Mouse (Mus musculus) splenic B cell, adult 2 months (primary cell): ENCODE measurements around the gene Cav2.

ENCODE experiments used
- DNase-seq: peaks from one replicate; pipeline ENCODE4 v3.0.0-alpha.2; 2011; ENCODE audit warnings: low read depth, low spot score
- H3K27me3 ChIP-seq: 2 replicates; pipeline ENCODE4 v1.6.1; 2012; ENCODE audit warnings: mild to moderate bottlenecking, low read length, moderate library complexity, mixed read lengths; ENCODE audit not compliant: control insufficient read depth, poor library complexity, insufficient read depth, severe bottlenecking
- H3K36me3 ChIP-seq: 2 replicates; pipeline ENCODE4 v1.6.1; 2012; ENCODE audit warnings: mild to moderate bottlenecking, low read length, moderate library complexity, mixed read lengths; ENCODE audit not compliant: control insufficient read depth, poor library complexity, insufficient read depth, severe bottlenecking

Gene Cav2

DNA sequence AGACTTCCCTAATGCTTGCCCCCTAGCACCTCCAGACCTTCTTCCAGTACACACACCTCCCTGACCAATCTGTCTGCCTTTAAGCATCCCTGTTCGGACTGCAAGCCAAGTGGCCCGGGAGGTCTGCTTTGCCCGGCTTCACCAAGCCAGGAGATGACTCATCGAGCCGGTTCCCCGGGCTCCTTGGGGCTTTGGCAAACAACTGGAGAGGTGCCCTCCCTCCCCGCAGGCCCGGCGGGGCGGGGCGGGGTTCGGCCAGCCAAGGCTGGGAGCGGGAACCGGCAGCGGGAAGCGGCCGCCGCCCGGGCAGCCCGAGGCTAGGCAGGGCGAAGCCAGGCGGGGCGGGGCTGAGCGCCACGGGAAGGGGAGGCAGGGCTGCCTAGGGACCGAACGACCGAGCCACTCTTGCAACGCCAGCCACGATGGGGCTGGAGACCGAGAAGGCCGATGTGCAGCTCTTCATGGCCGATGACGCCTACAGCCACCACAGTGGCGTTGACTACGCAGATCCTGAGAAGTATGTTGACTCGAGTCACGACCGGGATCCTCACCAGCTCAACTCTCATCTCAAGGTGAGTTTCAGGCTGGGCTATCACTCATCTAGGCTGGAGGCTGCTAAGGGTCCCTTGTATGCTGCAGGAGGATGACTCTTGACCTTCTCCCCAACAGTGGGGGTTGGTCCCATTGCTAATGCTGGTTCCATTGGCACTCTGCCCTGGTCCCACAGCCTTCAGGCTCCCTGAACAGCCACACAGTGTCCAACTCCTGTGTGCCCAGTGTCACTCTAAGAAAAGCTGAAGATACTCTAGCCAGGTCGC, at the start of gene Cav2:
Cav2 (plus strand) TSS at position 247 of the 818 bp plus-strand sequence.
- Histone ChIP-seq H3K27me3 (no peaks in the 10 kb centered on the region), H3K36me3 (no peaks in the 10 kb centered on the region)
- peak; percentile 24 for DNase-seq

DNA sequence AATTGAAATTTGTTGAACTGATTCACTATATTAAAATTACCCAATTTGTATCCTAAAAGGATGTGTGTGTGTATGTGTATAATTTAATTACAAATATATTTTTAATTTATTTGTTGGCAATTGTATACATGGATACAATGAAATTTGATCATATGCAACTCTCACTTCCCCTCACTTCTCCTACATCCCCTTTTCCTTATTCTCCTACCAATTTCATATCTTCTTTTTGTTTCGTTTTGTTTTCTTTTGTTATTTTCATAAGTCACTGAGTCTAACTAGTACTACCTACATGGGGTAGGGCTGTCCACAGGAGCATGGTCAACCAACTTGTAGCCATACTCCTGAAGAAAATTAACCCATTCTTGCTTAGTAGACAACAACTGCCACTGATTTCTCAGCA, 41.3 kb upstream of the Cav2 start:
- no peak for DNase-seq
- H3K36me3 ChIP-seq = no peaks in the 10 kb centered on the region
- no peaks in the 10 kb centered on the region for H3K27me3 ChIP-seq

DNA sequence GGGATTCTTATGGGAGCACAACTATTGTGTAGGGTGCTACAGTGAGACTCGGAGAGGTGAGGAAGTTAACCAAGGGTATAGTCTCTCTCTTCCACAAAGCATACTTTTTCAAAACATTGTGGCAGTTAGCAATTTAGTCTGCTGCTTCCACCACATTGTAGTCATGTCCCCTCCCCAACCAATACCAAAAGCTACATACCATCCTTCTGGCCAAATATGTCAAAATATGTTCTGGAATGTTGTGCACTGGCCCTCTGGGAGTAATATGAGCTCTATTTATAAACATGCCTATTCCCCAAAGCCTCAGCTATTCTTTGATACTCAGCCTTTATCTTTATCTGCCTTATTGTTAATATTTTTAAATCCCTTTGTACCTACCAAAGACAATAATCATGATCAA, 40.0 kb upstream of the Cav2 start:
- Histone ChIP-seq H3K36me3 (no peaks in the 10 kb centered on the region), H3K27me3 (no peaks in the 10 kb centered on the region)
- no peak for DNase-seq

- no peaks in the 10 kb centered on the region for H3K36me3 ChIP-seq
- H3K27me3 ChIP-seq = no peaks in the 10 kb centered on the region
- no peak for DNase-seq
These were observed 34.0 kb upstream of the Cav2 start for GRCm38 (mm10) chr6:17246959-17247358.

- H3K36me3 ChIP-seq = no peaks in the 10 kb centered on the region
- no peak for DNase-seq
- H3K27me3 ChIP-seq = no peaks in the 10 kb centered on the region
These were observed 33.3 kb upstream of the Cav2 start for GRCm38 (mm10) chr6:17247673-17248072.

DNA sequence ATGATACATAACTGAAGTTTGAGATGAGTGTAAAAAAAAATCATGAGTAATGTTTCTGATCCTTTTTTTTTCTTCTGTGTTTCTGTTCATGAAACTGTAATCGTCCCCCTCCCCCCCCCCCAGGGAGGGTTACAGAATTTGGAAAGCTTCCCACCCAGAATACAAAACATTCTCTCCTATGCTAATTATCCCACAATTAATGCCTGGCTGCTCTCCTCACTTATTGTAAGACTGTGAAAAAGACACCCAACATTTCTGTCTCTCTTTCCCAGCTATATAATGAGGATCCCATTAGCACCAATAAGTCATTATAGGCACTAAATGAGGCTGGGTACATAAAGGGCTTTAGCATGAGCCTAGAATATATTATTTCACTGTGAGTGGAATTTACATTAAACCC, 32.7 kb upstream of the Cav2 start:
- no peaks in the 10 kb centered on the region for H3K27me3 ChIP-seq
- DNase-seq = no peak
- no peaks in the 10 kb centered on the region for H3K36me3 ChIP-seq

GRCm38 (mm10) chr6:17251958-17252357, 29.0 kb upstream of the Cav2 start:
- DNase-seq = no peak
- Histone ChIP-seq H3K36me3 (no peaks in the 10 kb centered on the region), H3K27me3 (no peaks in the 10 kb centered on the region)

DNA sequence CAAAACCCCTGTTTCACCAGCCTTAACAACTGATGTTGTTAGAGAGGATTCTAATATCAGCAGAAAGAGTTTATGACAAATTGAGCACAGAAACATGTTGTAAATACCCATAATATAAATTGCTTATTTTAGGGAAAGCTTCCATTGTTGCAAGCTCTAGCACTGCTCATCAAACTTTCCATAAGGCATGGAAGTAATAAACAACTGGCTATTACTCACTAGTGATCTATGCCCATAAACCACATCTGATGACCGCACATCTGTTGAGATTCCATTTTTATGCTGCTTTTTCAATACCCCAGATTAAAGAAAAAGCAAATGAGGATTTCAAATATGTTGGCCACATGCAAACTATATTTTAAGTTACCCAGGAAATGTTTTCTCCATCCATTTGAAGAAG, 22.8 kb upstream of the Cav2 start:
- no peak for DNase-seq
- Histone ChIP-seq H3K27me3 (no peaks in the 10 kb centered on the region), H3K36me3 (no peaks in the 10 kb centered on the region)

DNA sequence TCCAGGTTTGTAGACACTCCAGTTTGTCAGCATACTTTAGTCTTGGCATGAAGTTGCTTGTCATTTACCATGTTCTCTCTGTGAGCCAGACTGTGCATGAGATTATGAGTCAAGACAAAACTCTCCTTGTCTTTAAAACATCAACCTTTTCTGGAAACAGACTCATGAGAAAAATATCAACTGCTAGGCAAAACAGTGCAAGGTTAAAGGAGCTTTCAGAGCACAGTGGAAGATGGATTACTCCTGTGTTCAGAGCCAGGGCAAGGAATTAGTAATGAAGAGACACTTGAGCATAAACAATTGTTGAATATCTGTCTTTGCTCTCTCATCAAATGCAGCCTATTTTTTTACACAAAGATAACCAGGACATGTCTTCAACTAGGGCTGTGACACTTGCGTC, 22.1 kb upstream of the Cav2 start:
- Histone ChIP-seq H3K36me3 (no peaks in the 10 kb centered on the region), H3K27me3 (no peaks in the 10 kb centered on the region)
- no peak for DNase-seq

- no peaks in the 10 kb centered on the region for H3K36me3 ChIP-seq
- no peaks in the 10 kb centered on the region for H3K27me3 ChIP-seq
- DNase-seq = no peak
These were observed 18.2 kb upstream of the Cav2 start for GRCm38 (mm10) chr6:17262786-17263185.

DNA sequence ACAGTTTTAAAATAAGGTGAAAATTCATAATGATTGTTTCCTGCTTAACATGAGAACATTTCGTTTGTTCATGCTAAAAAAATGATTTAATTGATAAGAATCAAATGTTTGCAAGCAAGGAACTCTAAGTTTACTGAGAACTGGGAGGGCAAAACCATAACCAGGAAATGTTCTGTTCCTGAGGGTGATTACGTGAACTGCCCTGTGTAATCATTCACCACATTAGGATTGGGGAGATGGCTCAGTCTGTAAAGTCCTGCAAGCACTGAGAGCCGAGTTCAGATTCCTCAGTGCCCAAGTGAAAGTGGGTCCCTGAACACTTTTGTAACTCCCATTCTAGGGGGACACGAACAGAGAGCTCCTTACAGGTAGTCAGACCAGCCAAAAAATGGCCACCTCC, 15.9 kb upstream of the Cav2 start:
- Histone ChIP-seq H3K27me3 (no peaks in the 10 kb centered on the region), H3K36me3 (no peaks in the 10 kb centered on the region)
- DNase-seq = no peak

DNA sequence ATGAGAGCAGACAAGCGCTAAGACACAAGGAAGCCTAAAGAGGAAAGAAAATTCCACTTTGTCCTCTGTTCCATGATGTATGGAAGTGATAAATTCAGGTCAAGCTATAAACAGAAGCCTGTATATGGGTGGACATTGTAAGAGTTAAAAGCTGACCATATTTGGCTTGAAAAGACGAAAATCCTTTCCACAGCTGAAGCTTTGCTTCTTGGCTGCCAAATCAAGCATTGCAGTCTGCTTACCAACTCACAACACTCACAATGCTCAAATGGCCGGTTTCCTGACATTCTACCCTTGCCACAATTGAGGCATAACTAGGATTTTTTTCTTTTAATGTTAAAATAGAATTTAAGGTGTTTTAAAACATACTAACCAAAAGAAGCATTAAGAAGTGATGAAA, 14.5 kb upstream of the Cav2 start:
- H3K27me3 ChIP-seq = no peaks in the 10 kb centered on the region
- H3K36me3 ChIP-seq = no peaks in the 10 kb centered on the region
- DNase-seq = no peak

GRCm38 (mm10) chr6:17278366-17278765, 2.6 kb upstream of the Cav2 start:
- Histone ChIP-seq H3K27me3 (no peaks in the 10 kb centered on the region), H3K36me3 (no peaks in the 10 kb centered on the region)
- no peak for DNase-seq

GRCm38 (mm10) chr6:17281757-17282092, 740 bp downstream of the Cav2 start:
- Histone ChIP-seq H3K36me3 (no peaks in the 10 kb centered on the region), H3K27me3 (no peaks in the 10 kb centered on the region)
- DNase-seq = peak; percentile 39

DNA sequence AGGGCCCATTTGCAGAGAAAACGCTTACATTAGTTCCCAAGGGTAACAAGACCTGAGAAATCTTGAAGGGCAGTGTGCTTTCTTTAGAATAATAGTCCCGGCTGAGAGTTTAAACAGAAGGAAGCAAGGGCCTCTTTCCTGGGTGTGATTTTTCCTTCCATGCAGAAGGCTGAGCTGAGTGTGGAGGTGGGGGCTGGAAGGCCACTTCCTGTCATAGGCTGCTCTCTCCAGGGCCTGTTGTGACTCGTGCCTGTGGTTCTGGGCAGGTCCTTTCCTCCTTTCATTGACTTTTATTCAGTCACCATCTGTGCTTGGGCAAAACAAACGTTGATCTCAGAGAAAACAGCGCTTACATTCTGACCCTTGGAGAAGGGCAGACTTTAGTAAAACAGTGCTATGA, 1.2 kb downstream of the Cav2 start:
- no peaks in the 10 kb centered on the region for H3K27me3 ChIP-seq
- H3K36me3 ChIP-seq = no peaks in the 10 kb centered on the region
- DNase-seq = peak; percentile 1

DNA sequence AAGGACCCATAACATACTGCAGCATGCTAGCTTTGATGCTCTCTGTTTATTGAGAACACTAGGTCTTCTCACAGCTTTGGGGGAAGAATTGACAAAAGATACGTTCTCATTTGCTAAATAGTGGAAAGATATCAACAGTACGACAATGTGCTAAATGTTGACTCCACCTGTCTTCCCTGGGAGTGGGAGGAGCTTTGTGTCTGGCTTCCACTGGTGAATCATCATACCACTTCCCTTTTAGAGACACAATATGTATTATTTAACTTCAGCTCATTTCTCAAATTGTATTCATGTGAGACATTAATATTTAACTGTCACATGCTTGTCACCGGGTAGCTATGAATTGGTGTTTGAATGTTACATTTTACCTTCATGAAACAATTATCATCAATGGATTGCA, 2.8 kb downstream of the Cav2 start:
- no peak for DNase-seq

More for the DNA sequence above, 2.8 kb downstream of the Cav2 start:
- H3K27me3 ChIP-seq = no peaks in the 10 kb centered on the region
- no peaks in the 10 kb centered on the region for H3K36me3 ChIP-seq
